Mouse (Mus musculus) CH12.LX (cell line): ENCODE measurements around the gene Sash3.

Source experiments
- CTCF ChIP-seq, 2 experiments: IDR thresholded peaks in 1 of 2; conservative IDR thresholded peaks in 1 of 2; 2 replicates each; pipeline ENCODE4 v1.5.1; 2011 to 2012; ENCODE audit warnings: low read depth in 2 of 2, low read length in 2 of 2, improper control_type of control experiment in 1 of 2, inconsistent platforms in 1 of 2, mild to moderate bottlenecking in 1 of 2, moderate library complexity in 1 of 2
- POLR2A ChIP-seq: IDR thresholded peaks from 2 replicates; pipeline ENCODE4 v1.6.1; 2011; ENCODE audit warnings: low read depth, mild to moderate bottlenecking, improper control_type of control experiment, low read length
- USF2 ChIP-seq: conservative IDR thresholded peaks from 2 replicates; pipeline ENCODE4 v1.6.1; 2011; ENCODE audit warnings: low read depth, low read length, improper control_type of control experiment

DNA sequence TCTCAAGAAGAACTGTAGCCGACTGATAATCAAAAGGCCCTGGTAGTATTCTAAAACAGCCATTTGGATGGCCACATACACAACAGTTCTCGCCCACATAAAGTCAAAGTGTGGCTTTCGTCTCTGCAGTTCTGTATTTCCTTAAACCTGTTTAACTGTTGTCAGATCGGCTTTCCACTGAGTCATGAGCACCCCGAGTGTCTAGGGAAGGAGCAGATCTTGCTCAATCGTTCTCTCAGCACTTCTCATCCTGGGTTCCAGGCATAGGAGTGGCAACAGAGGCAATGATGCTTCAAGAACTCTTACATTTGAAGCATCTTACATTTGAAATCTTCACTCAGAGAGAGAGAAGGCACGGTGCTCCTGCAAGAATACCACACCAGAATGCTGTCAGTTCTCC is 55.7 kb downstream of the Sash3 start:
- no peak for TF ChIP-seq USF2
- no peak for TF ChIP-seq CTCF (conservative IDR thresholded peaks at IDR 0.05 in 1 of 2, IDR thresholded peaks at IDR 0.05 in 1 of 2; ENCODE audit: low read depth in 2 of 2, low read length in 2 of 2)
- no peak for TF ChIP-seq POLR2A
